Mouse (Mus musculus): ENCODE data around the gene Trip6.

- no peak for TF ChIP-seq CTCF (IDR thresholded peaks at IDR 0.05; ENCODE audit: insufficient read depth, low read length)
- TF ChIP-seq POLR2A (IDR thresholded peaks at IDR 0.05; ENCODE audit: borderline replicate concordance, extremely low read depth, low read depth, low read length) = peak; percentile 71; the same call in 1 of the 2 replicates
These were observed 6.9 kb downstream of the Trip6 start, which contains the start of gene Srrt for GRCm38 (mm10) chr5:137307071-137307912.
